Mouse (Mus musculus): ENCODE measurements at regions not wholly inside any gene's neighbourhood (a gene's known extent, or its start where the extent isn't known, plus 50 kb on each side); places are given as distances from the start of the nearest gene placed in this dataset.
"Not testable (repeated sequence)": the region's sequence is repeated elsewhere in the genome, so short reads cannot be mapped to it uniquely, and the experiment has no call there.

- not testable (repeated sequence) for H3K4me1 ChIP-seq (replicated peaks; ENCODE audit: control insufficient read depth, insufficient read depth, low read length); H3K4me2 ChIP-seq (ENCODE audit: low read length); H3K4me3 ChIP-seq (ENCODE audit: low read depth, low read length); H3K9me3 ChIP-seq (ENCODE audit: control insufficient read depth, low read length); H3K27me3 ChIP-seq (replicated peaks; ENCODE audit: control insufficient read depth, insufficient read depth, low read length); H3K9ac ChIP-seq (ENCODE audit: low read length); H3K36me3 ChIP-seq (ENCODE audit: control insufficient read depth, insufficient read depth, low read length)
- WGBS, result 25% methylated on average over 7 of the region's 9 CpGs
- ATAC-seq (replicated peaks; ENCODE audit: low FRiP score, low TSS enrichment, low read depth), result peak; percentile 82
- peak; percentile 67 for DNase-seq (ENCODE audit: low spot score)
- 0 out of 2 replicates have a peak overlapping the region, but pooled peaks have one; percentile 47 for H3K27ac ChIP-seq (ENCODE audit: low read depth)
Observed at GRCm38 (mm10) chr17:13504827-13505268, 150.5 kb downstream of the Tcp10c start.

DNA sequence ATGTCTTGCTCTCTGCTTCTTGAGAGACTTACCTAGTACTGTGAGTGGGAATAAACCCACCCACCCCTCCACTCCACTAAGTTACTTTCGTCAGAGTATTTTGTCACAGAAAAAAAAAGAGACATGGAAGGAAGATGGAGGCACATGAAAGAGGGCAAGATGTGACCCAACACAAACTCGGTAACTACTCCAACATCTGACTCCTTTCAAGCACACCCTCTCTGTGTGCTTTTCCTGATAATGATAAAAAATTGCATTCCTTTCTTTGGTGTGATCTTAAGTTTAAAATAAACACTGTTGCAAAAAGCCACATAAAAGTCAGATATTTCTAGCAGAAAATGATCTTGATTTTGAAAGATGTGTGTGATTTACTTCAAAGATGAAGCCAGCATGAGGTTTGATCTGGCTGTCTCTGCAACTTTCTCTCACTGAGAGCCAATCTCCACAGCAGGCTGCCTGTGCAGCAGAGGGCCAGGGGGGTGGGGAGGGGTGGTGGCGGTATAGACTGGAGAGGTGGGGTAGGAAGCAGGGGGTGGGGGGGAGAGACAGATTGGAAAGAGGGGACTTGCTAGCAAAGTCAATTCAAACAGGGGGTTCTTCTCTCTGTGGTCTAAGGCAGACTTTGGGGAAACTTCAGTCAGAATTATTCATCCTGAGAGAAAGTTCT lies 153.2 kb downstream of the Tcp10c start:
- not testable (repeated sequence) for DNase-seq (ENCODE audit: low spot score); H3K9me3 ChIP-seq (ENCODE audit: control insufficient read depth, low read length); H3K4me2 ChIP-seq (ENCODE audit: low read length); H3K27me3 ChIP-seq (replicated peaks; ENCODE audit: control insufficient read depth, insufficient read depth, low read length); H3K4me3 ChIP-seq (ENCODE audit: low read depth, low read length); H3K4me1 ChIP-seq (replicated peaks; ENCODE audit: control insufficient read depth, insufficient read depth, low read length); H3K9ac ChIP-seq (ENCODE audit: low read length); H3K27ac ChIP-seq (ENCODE audit: low read depth); ATAC-seq (replicated peaks; ENCODE audit: low FRiP score, low TSS enrichment, low read depth); H3K36me3 ChIP-seq (ENCODE audit: control insufficient read depth, insufficient read depth, low read length)
- 26% methylated on average over 2 of the region's 3 CpGs for WGBS

DNA sequence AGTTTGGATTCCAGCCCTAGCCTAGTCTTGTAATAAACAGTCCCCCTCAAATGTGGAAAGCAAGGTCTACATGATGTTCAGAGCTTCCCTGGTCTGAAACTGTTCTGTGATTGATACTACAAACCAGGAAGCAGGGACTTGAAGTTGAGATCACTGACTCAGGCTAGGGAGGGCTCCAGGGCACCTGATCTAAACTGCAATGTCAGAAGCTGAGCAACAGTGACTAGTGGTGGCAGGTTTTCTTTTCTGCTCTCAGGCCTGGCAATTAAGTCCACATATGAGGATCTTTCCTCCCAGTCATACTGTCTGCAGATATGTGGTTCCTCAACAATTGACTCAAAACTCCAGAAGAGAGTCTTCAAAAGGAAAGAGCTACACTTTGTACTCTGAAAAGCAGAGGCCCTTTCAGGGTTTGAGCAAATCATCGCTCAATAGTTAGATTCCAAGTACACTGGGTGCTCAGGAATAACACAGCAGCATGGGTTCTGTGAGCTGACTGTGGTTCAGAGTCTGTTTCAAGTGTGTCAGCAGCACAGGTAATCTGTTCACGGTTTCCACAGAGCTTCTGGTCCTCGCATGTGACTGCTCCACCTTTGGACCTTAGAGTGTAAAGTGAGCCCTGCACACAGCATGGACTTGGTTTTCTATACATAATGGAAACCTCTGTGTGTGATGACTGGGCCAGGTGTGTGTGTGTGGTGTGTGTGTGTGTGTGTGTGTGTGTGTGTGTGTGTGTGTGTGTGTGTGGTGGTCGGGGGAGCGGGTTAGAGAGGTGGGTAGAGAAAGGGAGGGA lies 165.2 kb downstream of the Tcp10c start:
- not testable (repeated sequence) for H3K36me3 ChIP-seq (ENCODE audit: control insufficient read depth, insufficient read depth, low read length); H3K4me1 ChIP-seq (replicated peaks; ENCODE audit: control insufficient read depth, insufficient read depth, low read length); H3K9ac ChIP-seq (ENCODE audit: low read length); H3K27me3 ChIP-seq (replicated peaks; ENCODE audit: control insufficient read depth, insufficient read depth, low read length); H3K9me3 ChIP-seq (ENCODE audit: control insufficient read depth, low read length); H3K4me3 ChIP-seq (ENCODE audit: low read depth, low read length); DNase-seq (ENCODE audit: low spot score); H3K4me2 ChIP-seq (ENCODE audit: low read length); H3K27ac ChIP-seq (ENCODE audit: low read depth)
- ATAC-seq (replicated peaks; ENCODE audit: low FRiP score, low TSS enrichment, low read depth), result 0 out of 2 replicates have a peak, but pooled peaks have one; percentile 58
- 85% methylated on average over 3 of the region's 5 CpGs for WGBS

DNA sequence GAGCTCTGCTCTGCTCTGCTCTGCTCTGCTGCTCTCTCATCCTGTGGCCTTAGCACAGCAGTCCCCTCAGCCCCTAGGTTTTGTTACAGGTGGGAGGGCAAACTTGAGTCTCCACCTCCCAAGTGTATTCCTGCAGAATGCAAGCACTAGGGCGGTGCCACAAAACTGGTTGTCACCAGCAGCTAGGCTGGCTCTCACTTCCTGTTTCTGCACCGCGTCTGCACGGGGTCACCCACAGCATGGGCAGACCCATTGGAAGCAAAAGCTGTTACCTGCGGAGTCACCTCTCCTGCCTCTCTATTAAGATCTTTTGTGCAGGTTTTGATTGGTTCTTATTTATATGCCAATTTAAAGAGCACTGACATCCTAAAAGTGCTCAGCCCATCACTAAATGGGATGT lies 178.2 kb downstream of the Tcp10c start:
- H3K9ac ChIP-seq (ENCODE audit: low read length); H3K4me2 ChIP-seq (ENCODE audit: low read length); H3K27me3 ChIP-seq (replicated peaks; ENCODE audit: control insufficient read depth, insufficient read depth, low read length); H3K4me3 ChIP-seq (ENCODE audit: low read depth, low read length); H3K36me3 ChIP-seq (ENCODE audit: control insufficient read depth, insufficient read depth, low read length); DNase-seq (ENCODE audit: low spot score); H3K27ac ChIP-seq (ENCODE audit: low read depth); H3K4me1 ChIP-seq (replicated peaks; ENCODE audit: control insufficient read depth, insufficient read depth, low read length); H3K9me3 ChIP-seq (ENCODE audit: control insufficient read depth, low read length): not testable (repeated sequence)
- peak; percentile 40; the same call in 1 of the 2 replicates for ATAC-seq (replicated peaks; ENCODE audit: low FRiP score, low TSS enrichment, low read depth)
- 78% methylated on average over 5 of the region's 5 CpGs for WGBS

- H3K4me2 ChIP-seq (ENCODE audit: low read length), result no peak overlapping the region
- DNase-seq (ENCODE audit: low spot score) (no peak), ATAC-seq (replicated peaks; ENCODE audit: low FRiP score, low TSS enrichment, low read depth) (no peak)
- H3K9me3 ChIP-seq (ENCODE audit: control insufficient read depth, low read length), result peaks cover 39% of the 10 kb centered on the region
- no peaks in the 10 kb centered on the region for H3K36me3 ChIP-seq (ENCODE audit: control insufficient read depth, insufficient read depth, low read length)
- H3K4me1 ChIP-seq (replicated peaks; ENCODE audit: control insufficient read depth, insufficient read depth, low read length), result no peaks in the 10 kb centered on the region
- no peak overlapping the region for H3K9ac ChIP-seq (ENCODE audit: low read length)
- H3K27ac ChIP-seq (ENCODE audit: low read depth), result no peak overlapping the region
- no peaks in the 10 kb centered on the region for H3K27me3 ChIP-seq (replicated peaks; ENCODE audit: control insufficient read depth, insufficient read depth, low read length)
- WGBS, result 80% methylated on average over 7 of the region's 7 CpGs
- H3K4me3 ChIP-seq (ENCODE audit: low read depth, low read length), result no peak overlapping the region
Observed at GRCm38 (mm10) chr17:13540446-13541241, 186.3 kb downstream of the Tcp10c start.

- peak; percentile 61 for DNase-seq (ENCODE audit: low spot score)
- Histone ChIP-seq H3K36me3 (ENCODE audit: control insufficient read depth, insufficient read depth, low read length) (no peaks in the 10 kb centered on the region), H3K9ac (ENCODE audit: low read length) (no peak overlapping the region), H3K9me3 (ENCODE audit: control insufficient read depth, low read length) (peaks cover 40% of the 10 kb centered on the region), H3K4me2 (ENCODE audit: low read length) (no peak overlapping the region), H3K4me1 (replicated peaks; ENCODE audit: control insufficient read depth, insufficient read depth, low read length) (no peaks in the 10 kb centered on the region), H3K4me3 (ENCODE audit: low read depth, low read length) (no peak overlapping the region), H3K27ac (ENCODE audit: low read depth) (no peak overlapping the region), H3K27me3 (replicated peaks; ENCODE audit: control insufficient read depth, insufficient read depth, low read length) (no peaks in the 10 kb centered on the region)
- WGBS, result 66% methylated on average over 12 of the region's 12 CpGs
- peak; percentile 13; the same call in 1 of the 2 replicates for ATAC-seq (replicated peaks; ENCODE audit: low FRiP score, low TSS enrichment, low read depth)
Observed at GRCm38 (mm10) chr17:13541249-13541648, 186.9 kb downstream of the Tcp10c start.

DNA sequence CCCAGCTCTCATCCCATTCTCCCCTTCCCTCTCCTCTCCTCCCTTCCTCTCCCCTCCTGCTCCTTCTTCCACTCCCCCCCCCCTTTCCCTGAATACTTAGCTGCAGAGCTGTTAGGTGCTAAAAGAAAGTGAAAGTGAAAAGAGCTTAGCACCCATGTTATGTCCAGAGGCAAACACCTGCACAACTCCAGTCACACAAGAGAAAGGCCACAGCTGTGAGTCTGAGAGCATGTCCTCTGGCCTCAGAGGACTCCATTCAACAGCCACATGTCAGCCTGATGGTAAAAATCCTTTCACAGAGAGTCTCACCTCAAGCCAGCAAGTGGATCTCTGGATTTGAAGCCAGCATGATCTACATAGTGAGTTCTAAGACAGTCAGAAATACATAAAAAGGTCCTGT lies 187.9 kb downstream of the Tcp10c start:
- peaks cover 50% of the 10 kb centered on the region for H3K9me3 ChIP-seq (ENCODE audit: control insufficient read depth, low read length)
- no peaks in the 10 kb centered on the region for H3K27me3 ChIP-seq (replicated peaks; ENCODE audit: control insufficient read depth, insufficient read depth, low read length)
- no peaks in the 10 kb centered on the region for H3K36me3 ChIP-seq (ENCODE audit: control insufficient read depth, insufficient read depth, low read length)
- H3K4me3 ChIP-seq (ENCODE audit: low read depth, low read length), result no peak overlapping the region
- ATAC-seq (replicated peaks; ENCODE audit: low FRiP score, low TSS enrichment, low read depth) (no peak), DNase-seq (ENCODE audit: low spot score) (no peak)
- H3K4me1 ChIP-seq (replicated peaks; ENCODE audit: control insufficient read depth, insufficient read depth, low read length), result no peaks in the 10 kb centered on the region
- no peak overlapping the region for H3K4me2 ChIP-seq (ENCODE audit: low read length)
- H3K9ac ChIP-seq (ENCODE audit: low read length), result no peak overlapping the region
- H3K27ac ChIP-seq (ENCODE audit: low read depth), result no peak overlapping the region

DNA sequence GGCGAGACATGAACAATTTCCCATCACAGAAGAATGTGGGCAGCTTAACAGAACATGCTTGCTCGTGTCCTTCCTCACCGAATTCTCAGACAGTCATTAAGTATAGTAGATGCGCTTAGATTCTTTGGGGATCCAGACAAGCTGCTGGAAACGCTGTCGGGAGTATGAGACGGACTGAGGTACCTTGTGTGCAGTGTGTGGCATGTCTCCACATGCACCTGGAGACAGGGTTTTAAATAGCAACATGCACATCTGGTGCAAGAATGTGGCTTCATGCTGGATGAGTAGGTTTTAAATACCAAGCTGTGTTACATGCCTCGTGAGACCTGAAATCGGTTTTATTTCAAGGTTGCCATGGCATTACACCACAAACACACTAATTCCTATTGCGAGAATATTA lies 188.5 kb downstream of the Tcp10c start:
- WGBS, result 79% methylated on average over 10 of the region's 10 CpGs
- H3K27ac ChIP-seq (ENCODE audit: low read depth), result no peak overlapping the region
- no peaks in the 10 kb centered on the region for H3K27me3 ChIP-seq (replicated peaks; ENCODE audit: control insufficient read depth, insufficient read depth, low read length)
- H3K9me3 ChIP-seq (ENCODE audit: control insufficient read depth, low read length), result peaks cover 54% of the 10 kb centered on the region
- H3K36me3 ChIP-seq (ENCODE audit: control insufficient read depth, insufficient read depth, low read length), result no peaks in the 10 kb centered on the region
- DNase-seq (ENCODE audit: low spot score) (no peak), ATAC-seq (replicated peaks; ENCODE audit: low FRiP score, low TSS enrichment, low read depth) (0 out of 2 replicates have a peak, but pooled peaks have one; percentile 24)
- no peak overlapping the region for H3K4me3 ChIP-seq (ENCODE audit: low read depth, low read length)
- no peak overlapping the region for H3K4me2 ChIP-seq (ENCODE audit: low read length)
- H3K4me1 ChIP-seq (replicated peaks; ENCODE audit: control insufficient read depth, insufficient read depth, low read length), result no peaks in the 10 kb centered on the region
- no peak overlapping the region for H3K9ac ChIP-seq (ENCODE audit: low read length)

Data from intestine, embryonic 14.5 days (tissue).